Mouse (Mus musculus): Measurements from ENCODE around the gene Steap3. TPM values are rescaled to one million over a fixed set of nuclear protein-coding genes. Genes with fewer than 3 reads are reported as not detected.

The Steap3 gene
- polyA plus RNA-seq, 1 experiment from 2014 or later: 2.1 TPM

- no peak for ATAC-seq
- no peaks in the 10 kb centered on the region for H3K36me3 ChIP-seq (ENCODE audit: control insufficient read depth, insufficient read depth, low read length)
- H3K4me1 ChIP-seq (ENCODE audit: control insufficient read depth, insufficient read depth, low read length): no peaks in the 10 kb centered on the region
- 83% methylated on average over 4 of the region's 4 CpGs for WGBS
- no peak overlapping the region for H3K9ac ChIP-seq (ENCODE audit: low read length)
- no peak overlapping the region for H3K4me2 ChIP-seq (ENCODE audit: low read length)
- no peaks in the 10 kb centered on the region for H3K9me3 ChIP-seq (replicated peaks; ENCODE audit: control insufficient read depth, low read length)
- no peaks in the 10 kb centered on the region for H3K27me3 ChIP-seq (replicated peaks; ENCODE audit: control insufficient read depth, insufficient read depth, low read length)
- no peak overlapping the region for H3K27ac ChIP-seq (ENCODE audit: low read depth, low read length)
- no peak for DNase-seq (ENCODE audit: low spot score)
- H3K4me3 ChIP-seq (ENCODE audit: low read depth, low read length): no peak overlapping the region
These were observed 104.5 kb downstream of the Steap3 start for GRCm38 (mm10) chr1:120168016-120168415.

- Histone ChIP-seq H3K4me1 (ENCODE audit: control insufficient read depth, insufficient read depth, low read length) (no peaks in the 10 kb centered on the region), H3K4me2 (ENCODE audit: low read length) (no peak overlapping the region), H3K27ac (ENCODE audit: low read depth, low read length) (no peak overlapping the region), H3K4me3 (ENCODE audit: low read depth, low read length) (no peak overlapping the region), H3K9me3 (replicated peaks; ENCODE audit: control insufficient read depth, low read length) (no peaks in the 10 kb centered on the region), H3K9ac (ENCODE audit: low read length) (no peak overlapping the region), H3K27me3 (replicated peaks; ENCODE audit: control insufficient read depth, insufficient read depth, low read length) (no peaks in the 10 kb centered on the region), H3K36me3 (ENCODE audit: control insufficient read depth, insufficient read depth, low read length) (no peaks in the 10 kb centered on the region)
- DNase-seq (ENCODE audit: low spot score): no peak
- 47% methylated on average over 1 of the region's 1 CpGs for WGBS
- no peak for ATAC-seq
These were observed 109.9 kb downstream of the Steap3 start for GRCm38 (mm10) chr1:120162616-120163015.

- ATAC-seq (no peak), DNase-seq (ENCODE audit: low spot score) (no peak)
- Histone ChIP-seq H3K9ac (ENCODE audit: low read length) (no peak overlapping the region), H3K4me3 (ENCODE audit: low read depth, low read length) (no peak overlapping the region), H3K36me3 (ENCODE audit: control insufficient read depth, insufficient read depth, low read length) (no peaks in the 10 kb centered on the region), H3K27ac (ENCODE audit: low read depth, low read length) (no peak overlapping the region), H3K4me1 (ENCODE audit: control insufficient read depth, insufficient read depth, low read length) (no peaks in the 10 kb centered on the region), H3K9me3 (replicated peaks; ENCODE audit: control insufficient read depth, low read length) (no peaks in the 10 kb centered on the region), H3K4me2 (ENCODE audit: low read length) (no peak overlapping the region), H3K27me3 (replicated peaks; ENCODE audit: control insufficient read depth, insufficient read depth, low read length) (no peaks in the 10 kb centered on the region)
- 94% methylated on average over 5 of the region's 5 CpGs for WGBS
These were observed 111.0 kb downstream of the Steap3 start for GRCm38 (mm10) chr1:120161502-120161901.

GRCm38 (mm10) chr1:120158474-120159127, 113.9 kb downstream of the Steap3 start:
- ATAC-seq: no peak
- Histone ChIP-seq H3K9ac (ENCODE audit: low read length) (no peak overlapping the region), H3K27ac (ENCODE audit: low read depth, low read length) (no peak overlapping the region), H3K4me3 (ENCODE audit: low read depth, low read length) (no peak overlapping the region), H3K36me3 (ENCODE audit: control insufficient read depth, insufficient read depth, low read length) (no peaks in the 10 kb centered on the region), H3K4me1 (ENCODE audit: control insufficient read depth, insufficient read depth, low read length) (no peaks in the 10 kb centered on the region), H3K27me3 (replicated peaks; ENCODE audit: control insufficient read depth, insufficient read depth, low read length) (no peaks in the 10 kb centered on the region), H3K4me2 (ENCODE audit: low read length) (no peak overlapping the region), H3K9me3 (replicated peaks; ENCODE audit: control insufficient read depth, low read length) (no peaks in the 10 kb centered on the region)
- WGBS: 88% methylated on average over 9 of the region's 9 CpGs
- DNase-seq (ENCODE audit: low spot score): no peak

- Histone ChIP-seq H3K4me3 (ENCODE audit: low read depth, low read length) (no peak overlapping the region), H3K4me1 (ENCODE audit: control insufficient read depth, insufficient read depth, low read length) (no peaks in the 10 kb centered on the region), H3K27me3 (replicated peaks; ENCODE audit: control insufficient read depth, insufficient read depth, low read length) (no peaks in the 10 kb centered on the region), H3K36me3 (ENCODE audit: control insufficient read depth, insufficient read depth, low read length) (no peaks in the 10 kb centered on the region), H3K4me2 (ENCODE audit: low read length) (no peak overlapping the region), H3K27ac (ENCODE audit: low read depth, low read length) (no peak overlapping the region), H3K9me3 (replicated peaks; ENCODE audit: control insufficient read depth, low read length) (no peaks in the 10 kb centered on the region), H3K9ac (ENCODE audit: low read length) (no peak overlapping the region)
- peak; percentile 64 for DNase-seq (ENCODE audit: low spot score)
- ATAC-seq: no peak
- 15% methylated on average over 1 of the region's 1 CpGs for WGBS
These were observed 117.2 kb downstream of the Steap3 start for GRCm38 (mm10) chr1:120155325-120155724.

GRCm38 (mm10) chr1:120154232-120154631, 118.3 kb downstream of the Steap3 start:
- Histone ChIP-seq H3K4me1 (ENCODE audit: control insufficient read depth, insufficient read depth, low read length) (no peaks in the 10 kb centered on the region), H3K27ac (ENCODE audit: low read depth, low read length) (no peak overlapping the region), H3K36me3 (ENCODE audit: control insufficient read depth, insufficient read depth, low read length) (no peaks in the 10 kb centered on the region), H3K27me3 (replicated peaks; ENCODE audit: control insufficient read depth, insufficient read depth, low read length) (no peaks in the 10 kb centered on the region), H3K9me3 (replicated peaks; ENCODE audit: control insufficient read depth, low read length) (no peaks in the 10 kb centered on the region), H3K9ac (ENCODE audit: low read length) (no peak overlapping the region), H3K4me2 (ENCODE audit: low read length) (no peak overlapping the region), H3K4me3 (ENCODE audit: low read depth, low read length) (no peak overlapping the region)
- DNase-seq (ENCODE audit: low spot score): peak; percentile 45
- ATAC-seq: no peak

- Histone ChIP-seq H3K4me3 (ENCODE audit: low read depth, low read length) (no peak overlapping the region), H3K27me3 (replicated peaks; ENCODE audit: control insufficient read depth, insufficient read depth, low read length) (no peaks in the 10 kb centered on the region), H3K27ac (ENCODE audit: low read depth, low read length) (no peak overlapping the region), H3K9ac (ENCODE audit: low read length) (no peak overlapping the region), H3K4me1 (ENCODE audit: control insufficient read depth, insufficient read depth, low read length) (peaks cover 9% of the 10 kb centered on the region), H3K9me3 (replicated peaks; ENCODE audit: control insufficient read depth, low read length) (no peaks in the 10 kb centered on the region), H3K4me2 (ENCODE audit: low read length) (no peak overlapping the region), H3K36me3 (ENCODE audit: control insufficient read depth, insufficient read depth, low read length) (no peaks in the 10 kb centered on the region)
- no peak for ATAC-seq
- DNase-seq (ENCODE audit: low spot score): peak; percentile 16
These were observed 125.5 kb downstream of the Steap3 start for GRCm38 (mm10) chr1:120146994-120147393.

- DNase-seq (ENCODE audit: low spot score) (peak; percentile 23), ATAC-seq (no peak)
- Histone ChIP-seq H3K4me2 (ENCODE audit: low read length) (no peak overlapping the region), H3K27me3 (replicated peaks; ENCODE audit: control insufficient read depth, insufficient read depth, low read length) (no peaks in the 10 kb centered on the region), H3K27ac (ENCODE audit: low read depth, low read length) (no peak overlapping the region), H3K4me1 (ENCODE audit: control insufficient read depth, insufficient read depth, low read length) (peaks cover 9% of the 10 kb centered on the region), H3K9ac (ENCODE audit: low read length) (no peak overlapping the region), H3K9me3 (replicated peaks; ENCODE audit: control insufficient read depth, low read length) (no peaks in the 10 kb centered on the region), H3K36me3 (ENCODE audit: control insufficient read depth, insufficient read depth, low read length) (no peaks in the 10 kb centered on the region), H3K4me3 (ENCODE audit: low read depth, low read length) (no peak overlapping the region)
- 70% methylated on average over 8 of the region's 8 CpGs for WGBS
These were observed 126.8 kb downstream of the Steap3 start for GRCm38 (mm10) chr1:120145527-120146216.

- no peaks in the 10 kb centered on the region for H3K36me3 ChIP-seq (ENCODE audit: control insufficient read depth, insufficient read depth, low read length)
- H3K4me2 ChIP-seq (ENCODE audit: low read length): no peak overlapping the region
- no peak overlapping the region for H3K9ac ChIP-seq (ENCODE audit: low read length)
- no peaks in the 10 kb centered on the region for H3K9me3 ChIP-seq (replicated peaks; ENCODE audit: control insufficient read depth, low read length)
- DNase-seq (ENCODE audit: low spot score) (peak; percentile 77), ATAC-seq (peak; percentile 70)
- peaks cover 9% of the 10 kb centered on the region for H3K4me1 ChIP-seq (ENCODE audit: control insufficient read depth, insufficient read depth, low read length)
- H3K27me3 ChIP-seq (replicated peaks; ENCODE audit: control insufficient read depth, insufficient read depth, low read length): no peaks in the 10 kb centered on the region
- no peak overlapping the region for H3K4me3 ChIP-seq (ENCODE audit: low read depth, low read length)
- WGBS: 46% methylated on average over 5 of the region's 5 CpGs
- H3K27ac ChIP-seq (ENCODE audit: low read depth, low read length): no peak overlapping the region
These were observed 130.0 kb downstream of the Steap3 start for GRCm38 (mm10) chr1:120142551-120142950.
